Mouse (Mus musculus): ENCODE results near the gene Gm6370.
"Not testable (repeated sequence)": the region's sequence is repeated elsewhere in the genome, so short reads cannot be mapped to it uniquely, and the experiment has no call there.

Gm6370 gene

DNA sequence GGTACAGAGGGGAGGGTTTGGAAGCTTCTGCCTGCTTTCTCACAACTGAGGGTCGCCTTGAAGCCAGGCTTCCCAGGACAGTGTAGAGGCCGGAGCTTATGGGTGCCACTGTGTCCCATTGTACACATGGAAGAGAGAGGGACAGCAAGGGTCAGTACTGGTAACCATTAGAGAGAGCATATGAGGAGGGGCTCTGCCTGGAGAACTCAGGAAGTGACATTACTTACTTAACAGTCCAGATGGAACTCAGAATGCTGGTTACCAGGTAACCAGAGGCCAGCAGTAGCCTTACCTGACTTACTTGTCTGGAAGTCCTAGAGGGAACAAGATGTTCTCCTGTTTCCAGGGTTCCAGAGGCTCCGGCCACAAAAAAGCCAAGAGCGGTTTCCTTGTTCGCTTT, at the start of gene Gm6370:
Gene Gm6370, plus strand, starts transcription at position 301 of the 400 bp plus-strand sequence.
- DNase-seq (ENCODE audit: low spot score in 2 of 2) = not testable (repeated sequence)

DNA sequence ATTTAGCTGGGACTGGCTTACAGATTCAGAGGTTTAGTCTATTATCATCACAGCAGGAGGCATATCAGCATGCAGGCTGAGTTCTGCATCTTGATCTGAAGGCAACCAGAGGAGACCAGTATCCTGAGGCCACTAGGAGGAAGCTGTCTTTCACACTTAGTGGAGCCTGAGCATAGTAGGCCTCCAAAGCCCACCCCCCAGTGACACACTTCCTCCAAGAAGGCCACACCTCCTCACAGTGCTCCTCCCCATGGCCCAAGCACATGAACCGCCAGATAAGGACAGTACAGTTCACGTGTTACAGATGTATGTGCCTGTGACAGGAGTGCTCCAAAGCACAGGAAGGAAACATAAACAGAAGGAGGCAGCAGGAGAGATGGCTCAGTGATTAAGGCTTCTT, 48.4 kb upstream of the Gm6370 start:
- no peak for DNase-seq (ENCODE audit: low spot score in 2 of 2)

DNA sequence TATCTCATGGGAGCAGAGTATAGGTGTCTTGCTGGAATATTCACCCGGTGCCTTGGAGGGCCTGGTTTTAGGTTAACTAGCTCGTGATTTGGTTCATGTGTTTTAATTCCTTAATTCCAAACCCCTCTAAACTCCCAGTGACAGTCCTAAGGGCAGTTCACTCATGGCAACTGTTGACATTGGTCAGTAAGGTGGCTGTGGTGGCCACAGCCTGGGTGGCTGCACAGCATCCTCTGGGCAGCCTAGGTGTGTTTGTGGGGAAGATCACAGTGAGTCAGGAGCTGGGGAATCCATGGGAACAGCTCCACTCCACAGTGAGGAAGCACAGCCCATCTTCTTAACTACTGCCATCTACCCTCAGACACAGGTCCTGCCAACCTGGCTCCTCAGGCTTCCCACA, 44.5 kb upstream of the Gm6370 start:
- DNase-seq (ENCODE audit: low spot score in 2 of 2) = no peak

DNA sequence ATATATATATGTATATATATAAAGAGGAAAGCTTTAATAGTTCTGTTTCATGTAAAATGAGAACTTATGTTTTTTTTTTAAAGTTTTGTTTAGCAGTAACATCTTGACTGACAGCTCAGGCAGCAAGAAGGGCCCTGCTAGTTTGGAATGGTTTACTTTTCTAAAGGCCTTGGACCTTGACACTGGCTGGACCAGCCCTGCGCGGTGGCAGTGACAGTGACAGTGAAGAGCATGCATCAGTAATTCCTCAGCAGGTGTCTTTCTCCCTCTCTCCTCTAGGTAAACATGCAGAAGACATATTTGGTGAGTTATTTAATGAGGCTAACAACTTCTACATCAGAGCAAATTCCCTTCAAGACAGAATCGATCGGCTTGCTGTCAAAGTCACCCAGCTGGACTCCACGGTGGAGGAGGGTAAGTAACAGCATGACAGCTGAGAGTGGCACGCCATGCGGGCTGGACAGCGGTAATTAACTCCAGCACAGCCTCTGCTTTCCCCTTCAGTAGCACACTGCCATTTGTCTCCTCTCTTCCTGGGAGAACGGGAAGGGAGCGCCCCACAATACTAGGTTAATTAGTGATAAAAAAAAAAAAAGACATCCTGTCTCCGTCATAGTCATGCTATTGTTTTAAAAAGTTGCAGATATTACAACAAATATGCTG, 39.4 kb upstream of the Gm6370 start:
- DNase-seq (ENCODE audit: low spot score in 2 of 2) = no peak

DNA sequence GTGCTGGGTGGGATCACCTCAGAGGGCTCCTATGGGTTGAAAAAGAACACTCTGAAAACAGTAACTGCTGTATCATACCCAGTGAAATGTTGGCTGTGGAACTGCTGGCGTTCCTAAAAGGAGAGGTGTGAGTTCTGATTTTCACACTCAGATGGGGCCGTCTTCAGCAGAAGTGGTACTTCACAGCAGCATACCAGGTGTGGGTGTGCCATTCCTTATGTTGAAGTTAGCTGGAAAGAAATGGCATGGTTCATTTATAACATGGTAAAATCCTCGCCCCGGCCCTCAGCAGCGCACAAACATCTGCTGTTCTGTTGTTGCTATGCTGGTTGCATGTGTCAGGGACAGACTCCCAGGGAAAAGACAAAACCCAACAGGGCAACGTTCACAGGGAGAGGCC, 37.6 kb upstream of the Gm6370 start:
- DNase-seq (ENCODE audit: low spot score in 2 of 2) = no peak

DNA sequence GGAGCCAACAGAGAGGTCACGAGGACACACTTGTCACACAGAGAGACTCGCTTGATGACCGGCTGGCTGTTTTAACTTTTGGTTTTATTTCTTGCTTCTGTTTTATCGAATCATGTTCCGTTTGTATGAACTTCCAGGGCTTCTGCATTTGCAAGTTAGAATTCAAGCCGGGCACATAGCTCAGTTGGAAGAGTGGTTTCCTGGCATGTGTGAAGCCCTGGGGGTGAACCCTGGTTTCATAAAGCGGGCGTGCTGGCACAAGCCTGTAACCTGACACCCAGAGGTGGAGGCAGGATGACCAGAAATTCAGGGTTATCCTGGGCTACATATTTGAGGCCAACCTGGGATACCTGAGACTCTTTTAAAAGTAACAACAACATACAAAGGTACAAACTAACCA, 29.6 kb upstream of the Gm6370 start:
- no peak for DNase-seq (ENCODE audit: low spot score in 2 of 2)

DNA sequence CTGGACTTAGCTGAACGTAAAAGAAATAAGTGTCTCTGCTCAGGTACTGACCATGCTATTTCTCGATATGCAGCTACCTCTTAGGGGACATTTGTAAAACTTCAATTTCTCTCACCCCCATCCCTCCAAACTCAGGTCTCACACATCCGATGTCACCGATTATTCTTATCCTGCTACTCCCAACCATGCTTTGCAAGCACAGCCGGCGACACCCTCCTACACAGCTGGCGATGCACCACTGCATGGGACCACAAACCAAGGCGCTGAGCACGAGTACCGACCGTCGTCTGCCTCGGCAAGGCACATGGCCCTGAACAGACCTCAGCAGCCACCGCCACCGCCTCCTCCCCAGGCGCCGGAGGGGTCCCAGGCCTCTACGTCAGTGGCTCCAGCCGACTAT, 24.5 kb upstream of the Gm6370 start:
- no peak for DNase-seq (ENCODE audit: low spot score in 2 of 2)

DNA sequence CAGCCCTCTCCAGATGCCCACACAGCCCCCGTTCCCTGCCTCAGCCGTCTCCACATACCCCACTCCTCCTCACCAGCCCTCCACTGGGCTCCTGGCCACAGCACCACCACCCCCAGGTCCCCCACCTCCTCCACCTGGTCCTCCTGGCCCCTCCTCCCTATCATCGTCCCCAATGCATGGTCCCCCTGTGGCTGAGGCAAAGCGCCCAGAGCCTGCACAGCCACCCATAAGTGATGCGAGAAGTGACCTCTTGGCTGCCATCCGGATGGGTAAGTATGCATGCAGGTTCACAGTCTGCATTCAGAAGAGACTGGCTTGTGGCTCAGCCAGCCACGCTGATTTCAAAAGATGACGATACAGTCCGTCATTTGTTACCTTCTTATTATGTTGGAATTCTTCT, 22.9 kb upstream of the Gm6370 start:
- no peak for DNase-seq (ENCODE audit: low spot score in 2 of 2)

DNA sequence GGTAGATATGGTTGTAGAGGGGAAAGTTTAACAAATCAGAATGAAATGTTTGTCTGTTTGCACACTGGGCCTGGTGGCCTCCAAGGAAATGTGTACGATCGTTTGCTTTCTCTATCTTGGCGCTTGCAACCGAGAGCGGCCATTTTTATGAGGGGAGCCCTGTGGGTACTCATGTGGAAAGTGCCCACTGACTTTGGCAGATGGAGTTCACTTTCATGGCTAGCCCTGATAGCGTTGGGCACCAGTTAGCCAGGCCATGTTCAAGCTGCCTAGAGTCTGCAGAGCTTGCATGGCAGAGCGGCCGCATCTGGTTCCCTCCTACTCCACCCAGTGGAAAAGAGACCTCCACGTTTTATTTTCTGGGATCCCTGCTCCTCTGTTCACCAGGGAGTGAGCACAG, 20.3 kb upstream of the Gm6370 start:
- DNase-seq (ENCODE audit: low spot score in 2 of 2) = no peak

DNA sequence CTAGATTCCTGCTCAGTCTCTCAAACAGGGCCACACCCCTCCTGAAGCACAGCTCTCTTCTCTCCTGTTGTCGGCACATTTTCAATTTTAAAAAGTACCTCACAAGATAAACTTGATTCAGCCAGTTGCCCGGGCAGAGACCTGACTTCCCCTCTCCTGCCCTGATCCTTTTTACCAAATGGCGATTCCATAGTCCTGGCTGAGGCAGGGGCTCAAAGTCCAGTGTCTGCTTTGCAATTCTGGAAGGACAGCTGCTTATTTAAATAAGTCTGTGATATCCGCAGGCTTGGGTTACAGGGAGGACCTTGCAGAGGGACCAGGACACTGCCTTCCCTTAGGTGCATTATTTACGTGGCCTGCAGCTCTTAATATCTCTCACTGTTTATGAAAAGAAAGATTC, 19.9 kb upstream of the Gm6370 start:
- no peak for DNase-seq (ENCODE audit: low spot score in 2 of 2)

DNA sequence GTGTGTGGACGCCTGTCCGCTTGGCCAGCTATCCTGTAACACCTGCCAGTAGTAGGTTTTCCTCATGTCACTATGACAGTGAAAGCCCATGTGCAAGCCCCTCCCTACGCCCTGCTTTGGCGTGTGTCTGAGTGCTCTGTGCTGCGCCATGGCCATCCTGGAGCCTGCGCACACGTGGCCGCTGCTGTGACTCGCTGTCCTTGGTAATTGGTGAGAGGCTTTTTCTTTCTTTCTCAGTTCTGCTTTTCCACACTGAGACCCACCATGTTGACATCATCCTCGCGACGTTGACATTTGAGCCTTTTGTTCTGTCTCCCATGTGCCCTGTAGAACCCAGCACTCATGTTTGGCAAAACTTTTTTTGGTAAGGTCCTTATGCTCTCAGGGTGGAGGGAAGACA, 19.3 kb upstream of the Gm6370 start:
- no peak for DNase-seq (ENCODE audit: low spot score in 2 of 2)

DNA sequence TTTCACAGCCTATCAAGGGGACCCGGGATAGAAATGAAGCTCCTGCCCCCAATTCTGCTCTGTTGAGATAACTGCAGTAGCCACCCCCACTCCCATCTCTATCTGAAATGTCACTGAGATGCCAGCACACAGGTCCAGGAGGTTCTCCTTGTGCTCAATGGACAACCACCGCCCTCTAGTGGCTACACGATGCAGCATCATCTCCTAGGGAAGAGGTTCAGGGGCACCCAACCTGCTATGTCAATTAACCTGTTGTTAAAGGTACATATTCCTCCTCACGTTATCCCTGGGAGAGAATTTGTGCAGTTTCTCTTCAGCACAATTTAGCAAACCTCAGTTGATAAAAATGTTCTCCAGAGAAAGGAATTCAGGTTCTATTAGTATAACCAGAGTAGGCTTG, 11.6 kb upstream of the Gm6370 start:
- DNase-seq (ENCODE audit: low spot score in 2 of 2) = peak in 1 of 2 experiments; percentile 22

DNA sequence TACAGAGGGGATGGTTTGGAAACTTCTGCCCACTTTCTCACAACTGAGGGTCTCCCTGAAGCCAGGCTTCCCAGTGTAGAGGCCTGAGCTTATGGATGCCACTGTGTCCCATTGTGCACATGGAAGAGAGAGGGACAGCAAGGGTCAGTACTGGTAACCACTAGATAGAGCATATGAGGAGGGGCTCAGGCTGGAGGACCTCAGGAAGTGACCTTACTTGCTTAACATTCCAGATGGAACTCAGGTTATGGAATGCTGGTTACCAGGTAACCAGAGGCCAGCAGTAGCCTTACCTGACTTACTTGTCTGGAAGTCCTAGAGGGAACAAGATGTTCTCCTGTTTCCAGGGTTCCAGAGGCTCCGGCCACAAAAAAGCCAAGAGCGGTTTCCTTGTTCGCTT, 9.5 kb upstream of the Gm6370 start, which contains the start of gene Gm6408:
Gene Gm6408, plus strand, starts transcription at position 301 of the 400 bp plus-strand sequence.
- DNase-seq (ENCODE audit: low spot score in 2 of 2) = not testable (repeated sequence)

DNA sequence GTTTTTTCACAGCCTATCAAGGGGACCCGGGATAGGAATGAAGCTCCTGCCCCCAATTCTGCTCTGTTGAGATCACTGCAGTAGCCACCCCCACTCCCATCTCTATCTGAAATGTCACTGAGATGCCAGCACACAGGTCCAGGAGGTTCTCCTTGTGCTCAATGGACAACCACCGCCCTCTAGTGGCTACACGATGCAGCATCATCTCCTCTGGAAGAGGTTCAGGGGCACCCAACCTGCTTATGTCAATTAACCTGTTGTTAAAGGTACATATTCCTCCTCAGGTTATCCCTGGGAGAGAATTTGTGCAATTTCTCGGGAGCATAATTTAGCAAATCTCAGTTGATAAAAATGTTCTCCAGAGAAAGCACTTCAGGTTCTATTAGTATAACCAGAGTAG, 2.2 kb upstream of the Gm6370 start:
- peak in 1 of 2 experiments; percentile 45 for DNase-seq (ENCODE audit: low spot score in 2 of 2)

DNA sequence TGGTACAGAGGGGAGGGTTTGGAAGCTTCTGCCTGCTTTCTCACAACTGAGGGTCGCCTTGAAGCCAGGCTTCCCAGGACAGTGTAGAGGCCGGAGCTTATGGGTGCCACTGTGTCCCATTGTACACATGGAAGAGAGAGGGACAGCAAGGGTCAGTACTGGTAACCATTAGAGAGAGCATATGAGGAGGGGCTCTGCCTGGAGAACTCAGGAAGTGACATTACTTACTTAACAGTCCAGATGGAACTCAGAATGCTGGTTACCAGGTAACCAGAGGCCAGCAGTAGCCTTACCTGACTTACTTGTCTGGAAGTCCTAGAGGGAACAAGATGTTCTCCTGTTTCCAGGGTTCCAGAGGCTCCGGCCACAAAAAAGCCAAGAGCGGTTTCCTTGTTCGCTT, 10.9 kb downstream of the Gm6370 start, which contains the start of gene 4930449I24Rik:
Gene 4930449I24Rik, plus strand, starts transcription at position 301 of the 400 bp plus-strand sequence.
- not testable (repeated sequence) for DNase-seq (ENCODE audit: low spot score in 2 of 2)

DNA sequence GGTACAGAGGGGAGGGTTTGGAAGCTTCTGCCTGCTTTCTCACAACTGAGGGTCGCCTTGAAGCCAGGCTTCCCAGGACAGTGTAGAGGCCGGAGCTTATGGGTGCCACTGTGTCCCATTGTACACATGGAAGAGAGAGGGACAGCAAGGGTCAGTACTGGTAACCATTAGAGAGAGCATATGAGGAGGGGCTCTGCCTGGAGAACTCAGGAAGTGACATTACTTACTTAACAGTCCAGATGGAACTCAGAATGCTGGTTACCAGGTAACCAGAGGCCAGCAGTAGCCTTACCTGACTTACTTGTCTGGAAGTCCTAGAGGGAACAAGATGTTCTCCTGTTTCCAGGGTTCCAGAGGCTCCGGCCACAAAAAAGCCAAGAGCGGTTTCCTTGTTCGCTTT, 22.7 kb downstream of the Gm6370 start, which contains the start of gene Gm3402:
Gene Gm3402, plus strand, starts transcription at position 301 of the 400 bp plus-strand sequence.
- DNase-seq (ENCODE audit: low spot score in 2 of 2) = not testable (repeated sequence)

DNA sequence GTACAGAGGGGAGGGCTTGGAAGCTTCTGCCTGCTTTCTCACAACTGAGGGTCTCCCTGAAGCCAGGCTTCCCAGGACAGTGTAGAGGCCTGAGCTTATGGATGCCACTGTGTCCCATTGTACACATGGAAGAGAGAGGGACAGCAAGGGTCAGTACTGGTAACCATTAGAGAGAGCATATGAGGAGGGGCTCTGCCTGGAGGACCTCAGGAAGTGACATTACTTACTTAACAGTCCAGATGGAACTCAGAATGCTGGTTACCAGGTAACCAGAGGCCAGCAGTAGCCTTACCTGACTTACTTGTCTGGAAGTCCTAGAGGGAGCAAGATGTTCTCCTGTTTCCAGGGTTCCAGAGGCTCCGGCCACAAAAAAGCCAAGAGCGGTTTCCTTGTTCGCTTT, 34.3 kb downstream of the Gm6370 start, which contains the start of gene Gm3404:
Gene Gm3404, plus strand, starts transcription at position 301 of the 400 bp plus-strand sequence.
- not testable (repeated sequence) for DNase-seq (ENCODE audit: low spot score in 2 of 2)

DNA sequence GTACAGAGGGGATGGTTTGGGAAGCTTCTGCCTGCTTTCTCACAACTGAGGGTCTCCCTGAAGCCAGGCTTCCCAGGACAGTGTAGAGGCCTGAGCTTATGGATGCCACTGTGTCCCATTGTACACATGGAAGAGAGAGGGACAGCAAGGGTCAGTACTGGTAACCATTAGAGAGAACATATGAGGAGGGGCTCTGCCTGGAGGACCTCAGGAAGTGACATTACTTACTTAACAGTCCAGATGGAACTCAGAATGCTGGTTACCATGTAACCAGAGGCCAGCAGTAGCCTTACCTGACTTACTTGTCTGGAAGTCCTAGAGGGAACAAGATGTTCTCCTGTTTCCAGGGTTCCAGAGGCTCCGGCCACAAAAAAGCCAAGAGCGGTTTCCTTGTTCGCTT, 46.2 kb downstream of the Gm6370 start, which contains the start of gene Gm3409:
Gene Gm3409, plus strand, starts transcription at position 301 of the 400 bp plus-strand sequence.
- not testable (repeated sequence) for DNase-seq (ENCODE audit: low spot score in 2 of 2)
